Mouse (Mus musculus): ENCODE data around the gene Rbfox3.

- TF ChIP-seq POLR2A (IDR thresholded peaks at IDR 0.05; ENCODE audit: borderline replicate concordance, insufficient read depth, low read length) (no peak), CTCF (IDR thresholded peaks at IDR 0.05; ENCODE audit: borderline replicate concordance, insufficient read depth, low read depth, low read length) (no peak)
These were observed 240.2 kb downstream of the Rbfox3 start for GRCm38 (mm10) chr11:118671216-118671615.
